Mouse (Mus musculus): Measurements from ENCODE around the gene Ddx31.

Ddx31 gene

GRCm38 (mm10) chr2:28867495-28867894 lies 27.3 kb downstream of the Ddx31 start:
- no peak for DNase-seq

GRCm38 (mm10) chr2:28875554-28875953 lies 35.3 kb downstream of the Ddx31 start:
- no peak for DNase-seq

- no peak for DNase-seq
Measured at GRCm38 (mm10) chr2:28881275-28881674, 41.1 kb downstream of the Ddx31 start.

GRCm38 (mm10) chr2:28882047-28882446 lies 41.8 kb downstream of the Ddx31 start:
- no peak for DNase-seq

- DNase-seq: no peak
Measured at GRCm38 (mm10) chr2:28882826-28883485, 42.8 kb downstream of the Ddx31 start.

GRCm38 (mm10) chr2:28884914-28885313 lies 44.7 kb downstream of the Ddx31 start:
- no peak for DNase-seq

- no peak for DNase-seq
Measured at GRCm38 (mm10) chr2:28892796-28893195, 52.6 kb downstream of the Ddx31 start.

GRCm38 (mm10) chr2:28893526-28893925 lies 53.3 kb downstream of the Ddx31 start:
- no peak for DNase-seq

GRCm38 (mm10) chr2:28895876-28896275 lies 55.7 kb downstream of the Ddx31 start:
- no peak for DNase-seq

- DNase-seq: no peak
Measured at GRCm38 (mm10) chr2:28897340-28897899, 57.2 kb downstream of the Ddx31 start.

- no peak for DNase-seq
Measured at GRCm38 (mm10) chr2:28902291-28902690, 62.1 kb downstream of the Ddx31 start.

- DNase-seq: no peak
Measured at GRCm38 (mm10) chr2:28903871-28904270, 63.7 kb downstream of the Ddx31 start.

- DNase-seq: no peak
Measured at GRCm38 (mm10) chr2:28904786-28905185, 64.6 kb downstream of the Ddx31 start.

GRCm38 (mm10) chr2:28905561-28905960 lies 65.4 kb downstream of the Ddx31 start:
- no peak for DNase-seq

GRCm38 (mm10) chr2:28907691-28908388 lies 67.6 kb downstream of the Ddx31 start:
- DNase-seq: no peak

GRCm38 (mm10) chr2:28908389-28909153 lies 68.4 kb downstream of the Ddx31 start:
- no peak for DNase-seq

GRCm38 (mm10) chr2:28909186-28909817 lies 69.1 kb downstream of the Ddx31 start:
- no peak for DNase-seq

- no peak for DNase-seq
Measured at GRCm38 (mm10) chr2:28909818-28910710, 69.9 kb downstream of the Ddx31 start.

- no peak for DNase-seq
Measured at GRCm38 (mm10) chr2:28910877-28911276, 70.7 kb downstream of the Ddx31 start.

GRCm38 (mm10) chr2:28911331-28912038 lies 71.3 kb downstream of the Ddx31 start:
- no peak for DNase-seq

- DNase-seq: no peak
Measured at GRCm38 (mm10) chr2:28912039-28912700, 72.0 kb downstream of the Ddx31 start.

Measured in spleen, adult 18-20 months (tissue).